Mouse (Mus musculus) adipocyte (in vitro differentiated cells): ENCODE measurements around the gene Tmem234.
A peak's percentile ranks its signal among the peaks of the same experiment; 100 is the strongest.
"Not testable (repeated sequence)": the region's sequence is repeated elsewhere in the genome, so short reads cannot be mapped to it uniquely, and the experiment has no call there.

Experiments
- DNase-seq: peaks from one replicate; pipeline ENCODE4 v3.0.0-alpha.2; 2016; ENCODE audit warnings: low spot score

The Tmem234 gene

GRCm38 (mm10) chr4:129600233-129601158 lies at the start of gene Tmem234, which contains the start of gene Eif3i:
Tmem234 (plus strand) TSS chr4:129600668.
Eif3i (minus strand) TSS chr4:129600648.
- peak; percentile 79 for DNase-seq

DNA sequence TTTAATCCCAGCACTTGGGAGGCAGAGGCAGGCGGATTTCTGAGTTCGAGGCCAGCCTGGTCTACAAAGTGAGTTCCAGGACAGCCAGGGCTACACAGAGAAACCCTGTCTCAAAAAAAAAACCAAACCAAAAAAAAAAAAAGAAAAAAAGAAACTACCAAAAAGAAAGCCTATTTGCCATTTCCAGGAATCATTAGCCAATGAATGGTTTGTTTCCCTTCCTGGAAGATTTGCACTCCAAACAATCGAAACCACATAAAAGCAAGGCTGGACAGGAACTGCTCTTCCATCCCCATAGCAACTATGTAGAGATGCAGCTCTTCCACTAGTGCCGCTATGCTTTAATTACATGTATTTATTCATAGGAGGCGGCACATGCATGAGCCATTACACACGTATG lies 46.0 kb upstream of the Tmem234 start:
- DNase-seq, result not testable (repeated sequence)

GRCm38 (mm10) chr4:129555421-129555861 lies 45.0 kb upstream of the Tmem234 start:
- DNase-seq, result no peak

DNA sequence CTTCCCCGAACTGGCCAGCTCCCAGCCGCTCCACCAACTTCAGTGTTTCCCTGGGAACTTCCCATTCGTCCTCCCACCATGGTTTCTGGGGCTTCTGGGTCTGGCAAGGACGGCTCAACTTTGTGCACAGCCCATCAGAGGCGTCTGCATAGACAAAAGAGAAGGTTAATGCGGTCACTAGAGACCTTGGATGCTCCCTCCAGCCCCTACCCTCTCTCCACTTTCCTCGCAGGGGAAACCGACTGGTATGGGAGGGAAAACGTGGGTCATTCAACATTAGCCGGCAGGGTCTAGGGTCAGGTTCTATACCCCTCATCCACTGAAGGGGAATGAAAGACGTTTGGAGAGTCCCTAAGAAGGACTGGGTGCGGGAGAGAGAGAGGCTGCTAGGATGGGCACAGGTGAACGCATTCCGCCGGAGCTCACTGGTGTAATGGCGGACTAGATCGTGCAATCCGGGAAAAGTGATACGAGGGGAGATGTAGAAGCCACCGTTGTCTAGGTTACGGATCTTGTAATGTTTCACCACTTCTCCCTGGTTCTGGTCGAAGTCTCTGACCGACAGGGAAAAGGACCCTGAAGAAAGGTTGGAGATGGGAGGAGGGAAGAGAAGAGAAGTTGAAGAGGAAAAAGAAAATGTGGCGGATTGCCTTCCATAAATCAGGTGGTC lies 44.5 kb upstream of the Tmem234 start:
- DNase-seq, result no peak

DNA sequence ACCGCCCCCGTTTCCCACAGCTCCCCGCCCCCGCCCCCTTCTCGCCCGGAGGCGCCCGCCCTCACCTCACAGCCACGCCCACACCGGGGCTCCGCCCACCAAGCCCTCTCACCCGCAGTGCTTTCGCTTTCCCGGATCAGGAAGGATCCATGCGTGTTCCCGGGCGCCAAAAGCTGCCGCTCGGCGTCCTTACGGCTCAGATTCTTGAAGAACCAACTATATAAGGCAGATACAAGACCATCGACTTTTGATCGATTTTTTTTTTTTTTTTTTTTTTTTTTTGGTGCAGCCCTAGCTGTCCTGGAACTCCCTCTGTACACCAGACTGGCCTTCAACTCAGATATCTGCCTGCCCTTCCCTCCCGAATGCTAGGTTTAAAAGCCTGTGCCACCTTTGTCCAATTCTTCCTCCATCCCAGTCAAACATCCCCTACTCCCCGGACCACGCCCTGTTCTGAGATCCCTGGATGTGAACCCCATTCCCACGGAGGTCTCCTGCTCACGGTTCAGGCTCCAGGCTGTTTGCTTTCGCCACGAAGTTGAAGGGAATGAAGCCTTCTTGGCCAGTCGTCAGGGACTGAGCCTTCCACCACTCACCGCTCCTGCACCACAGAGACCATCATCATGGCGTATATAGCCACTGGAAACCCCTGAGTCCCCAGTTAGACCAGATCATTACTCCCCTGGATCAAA lies 43.8 kb upstream of the Tmem234 start:
- DNase-seq, result peak; percentile 78

- DNase-seq, result no peak
These were observed 43.1 kb upstream of the Tmem234 start for GRCm38 (mm10) chr4:129557256-129557808.

- no peak for DNase-seq
These were observed 42.0 kb upstream of the Tmem234 start for GRCm38 (mm10) chr4:129558321-129558955.

GRCm38 (mm10) chr4:129561184-129561583 lies 39.3 kb upstream of the Tmem234 start:
- no peak for DNase-seq

GRCm38 (mm10) chr4:129563718-129564117 lies 36.8 kb upstream of the Tmem234 start:
- no peak for DNase-seq

GRCm38 (mm10) chr4:129565139-129565538 lies 35.3 kb upstream of the Tmem234 start:
- DNase-seq, result no peak

DNA sequence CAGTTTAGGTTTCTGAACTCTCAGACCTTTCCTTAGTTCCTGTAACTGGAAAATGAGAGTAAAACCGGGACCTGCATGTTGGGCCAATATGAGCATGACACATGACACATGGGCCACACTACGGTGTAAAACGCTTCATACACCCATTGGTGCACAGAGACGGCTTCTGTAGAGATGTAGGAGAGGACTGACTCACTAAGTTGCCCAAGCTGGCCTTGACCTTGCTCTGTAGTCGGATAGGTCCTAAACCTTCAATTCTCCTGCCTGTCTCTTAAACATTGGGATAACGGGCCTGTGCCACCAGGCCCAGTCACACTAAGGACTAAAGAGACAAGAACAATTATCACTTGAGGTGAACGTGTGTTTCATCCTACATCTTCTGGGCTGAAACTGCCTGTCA lies 32.1 kb upstream of the Tmem234 start:
- DNase-seq, result no peak

GRCm38 (mm10) chr4:129570028-129570427 lies 30.4 kb upstream of the Tmem234 start:
- DNase-seq, result no peak

GRCm38 (mm10) chr4:129571551-129572084 lies 28.9 kb upstream of the Tmem234 start:
- no peak for DNase-seq

DNA sequence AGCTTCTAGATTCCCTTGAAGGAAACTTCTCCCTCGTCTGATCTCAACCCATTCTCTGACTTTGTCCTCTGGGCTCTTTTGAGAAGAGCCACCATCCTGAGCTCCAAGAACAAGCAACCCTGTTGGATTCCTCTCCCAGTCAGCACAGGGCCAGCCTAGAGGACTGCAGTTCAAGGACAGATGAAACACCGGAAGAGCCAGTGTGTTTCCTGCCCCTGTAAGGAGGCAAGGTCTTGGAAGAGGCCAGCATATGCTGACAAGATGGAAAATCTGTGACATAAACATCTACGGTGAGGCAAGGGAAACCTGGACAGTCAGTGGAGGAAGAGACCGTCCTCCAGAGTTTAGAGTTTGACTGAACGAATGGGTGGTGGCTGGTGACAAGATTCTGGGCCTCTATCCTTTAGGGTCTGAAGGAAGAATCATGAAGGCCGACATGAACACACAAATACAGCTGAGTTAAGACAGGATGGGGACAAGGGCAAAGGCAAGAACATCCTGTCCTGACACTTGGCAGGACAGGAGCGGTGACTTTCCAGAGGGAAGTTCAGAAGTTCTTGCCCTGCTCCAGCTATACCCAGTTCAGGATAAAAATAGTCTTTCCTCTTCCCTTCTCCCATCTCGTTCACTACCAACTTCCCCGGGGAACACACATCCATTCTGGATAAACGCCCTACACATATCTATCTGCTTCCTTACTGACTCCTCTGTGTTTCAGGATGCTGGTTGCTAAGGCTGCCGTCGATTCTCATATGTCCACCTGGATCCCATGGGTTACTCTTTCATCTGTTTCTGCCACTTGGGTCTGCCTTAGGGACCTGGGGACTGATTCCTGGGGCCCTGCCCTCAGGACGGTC lies 28.0 kb upstream of the Tmem234 start:
- DNase-seq, result no peak

- no peak for DNase-seq
These were observed 27.4 kb upstream of the Tmem234 start for GRCm38 (mm10) chr4:129573093-129573370.

DNA sequence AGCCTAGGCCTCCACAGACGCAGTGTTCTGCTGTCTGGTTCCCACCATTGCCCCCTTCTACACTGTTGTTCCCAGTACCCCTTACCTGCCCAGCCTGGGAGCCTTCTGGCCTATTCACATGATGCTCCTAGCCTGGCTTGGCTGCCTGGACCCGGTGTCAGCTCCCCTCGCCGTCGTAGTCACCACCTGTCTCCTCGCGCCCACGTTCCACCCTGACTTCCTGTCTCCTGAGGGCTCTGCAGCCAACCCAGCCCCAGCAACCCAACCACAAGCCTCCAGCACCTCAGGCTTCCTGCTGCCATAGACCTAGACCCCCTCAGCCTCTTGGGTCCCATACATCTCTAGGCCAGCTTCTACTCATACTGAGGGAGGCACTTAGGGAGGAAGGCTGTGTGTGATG lies 27.0 kb upstream of the Tmem234 start, which contains the start of gene Lck:
TSS of gene Lck (minus strand) at position 212 of the 400 bp plus-strand sequence.
- DNase-seq, result no peak

GRCm38 (mm10) chr4:129575171-129575844 lies 25.2 kb upstream of the Tmem234 start:
- no peak for DNase-seq

DNA sequence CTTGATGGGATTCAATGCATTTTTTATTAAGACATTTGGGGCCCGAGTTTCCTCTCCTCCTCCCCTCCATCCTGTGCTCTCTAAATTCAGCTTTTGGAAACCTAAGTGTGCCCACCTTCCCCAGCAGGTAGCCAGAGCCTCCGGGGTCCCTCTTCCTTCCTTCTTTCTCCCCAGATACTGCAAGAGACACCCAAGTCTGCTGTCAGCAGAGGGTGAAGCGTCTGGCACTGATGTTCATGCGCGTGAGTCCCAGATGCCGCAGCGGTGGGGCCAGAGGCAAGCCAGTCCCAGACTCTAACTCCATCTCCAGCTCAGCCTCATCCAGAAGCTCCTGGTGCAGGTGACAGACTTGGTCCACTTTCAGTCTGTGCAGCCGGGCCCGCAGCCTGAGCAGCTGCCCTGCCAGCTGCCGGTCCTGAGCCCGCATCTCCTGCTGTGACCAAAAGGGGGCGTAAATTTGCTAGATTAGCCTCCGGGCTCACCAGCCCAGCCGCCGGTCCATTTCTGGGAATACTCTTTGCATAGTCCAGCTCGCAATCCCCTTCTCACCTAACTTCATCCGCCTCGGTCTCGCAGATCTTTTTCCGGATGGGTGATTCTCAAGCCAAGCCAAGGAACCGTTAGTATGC lies 23.5 kb upstream of the Tmem234 start:
- DNase-seq, result no peak

- DNase-seq, result no peak
These were observed 22.8 kb upstream of the Tmem234 start for GRCm38 (mm10) chr4:129577688-129578087.
